Mouse (Mus musculus) spleen, postnatal 0 days (tissue): ENCODE data around the gene Ms4a4b. TPM values are rescaled to one million over a fixed set of nuclear protein-coding genes. Genes with fewer than 3 reads are reported as not detected.

Experiments
- polyA plus RNA-seq: library from polyadenylated mRNA; unstranded; fragments of >200 nt; fragmentation: Nextera tagmentation; extraction: Ambion mirVana; gene quantifications from 2 replicates; pipeline ENCODE4 v1.2.1, GENCODE M21; 2015

Gene Ms4a4b
- 7.8 and 15.8 TPM in 2 replicates for polyA plus RNA-seq

DNA sequence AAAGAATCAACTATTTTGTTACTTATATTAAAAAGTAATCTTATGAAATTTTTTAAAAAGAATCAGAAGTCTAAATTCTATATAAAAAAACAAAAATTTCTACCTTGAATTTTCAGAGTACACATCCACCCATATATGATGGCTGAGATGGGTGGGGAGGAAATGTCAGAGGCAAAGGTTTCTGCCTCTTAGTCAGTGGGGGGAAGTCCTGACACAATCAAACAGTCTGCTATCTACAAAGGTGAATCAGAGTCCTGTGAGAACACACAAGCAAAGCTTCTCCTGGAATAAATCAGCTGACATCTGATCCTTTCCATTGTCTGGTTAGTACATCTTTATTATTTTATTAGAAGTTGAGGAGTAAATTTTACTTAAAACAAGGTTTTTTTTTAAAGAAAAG lies at the start of gene Ms4a4b:
Ms4a4b (plus strand) TSS at position 216 of the 400 bp plus-strand sequence.

DNA sequence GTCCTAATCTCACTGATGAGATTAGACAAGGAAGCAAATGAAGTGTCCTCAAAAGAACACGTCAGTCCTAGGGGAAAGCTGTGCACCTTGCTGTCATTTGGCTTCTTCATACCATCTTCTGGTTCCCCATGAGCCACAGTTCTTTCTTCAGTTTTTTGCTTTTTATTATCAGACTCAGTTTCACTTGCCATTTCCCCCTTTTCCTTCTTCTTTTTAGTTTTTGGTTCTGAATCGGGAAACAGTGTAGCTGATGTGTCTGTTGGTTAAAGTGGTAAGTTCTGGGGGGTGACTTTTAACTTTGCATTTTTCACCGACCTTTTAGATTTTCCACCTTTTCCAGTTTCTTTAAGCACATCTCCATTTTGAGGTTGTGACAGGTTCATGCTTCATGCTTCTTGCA lies 38.8 kb upstream of the Ms4a4b start, which contains the start of gene Ms4a4c:
Ms4a4c (plus strand) TSS at position 244 of the 400 bp plus-strand sequence.

DNA sequence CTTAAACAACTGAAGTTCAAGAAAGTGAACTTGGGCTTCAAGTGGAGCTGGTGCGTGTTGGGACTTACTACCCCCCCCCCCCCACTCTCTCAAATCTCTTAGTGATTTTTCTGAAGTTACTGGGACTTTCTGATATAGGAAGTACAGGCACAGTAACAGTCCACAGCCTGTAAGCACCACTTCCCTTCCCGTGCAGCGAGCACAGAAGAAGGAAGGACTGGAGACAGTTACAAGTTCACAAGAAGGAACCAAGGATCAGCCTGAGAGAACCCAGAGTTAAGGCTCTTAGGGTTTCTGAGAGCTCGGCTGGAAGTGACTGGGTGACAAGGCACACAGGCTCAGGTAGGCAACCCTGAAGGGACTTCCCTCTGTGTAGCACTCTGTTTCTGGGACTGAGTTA lies 25.9 kb downstream of the Ms4a4b start, which contains the start of gene Ms4a6c:
Ms4a6c (plus strand) TSS at position 152 of the 400 bp plus-strand sequence.

DNA sequence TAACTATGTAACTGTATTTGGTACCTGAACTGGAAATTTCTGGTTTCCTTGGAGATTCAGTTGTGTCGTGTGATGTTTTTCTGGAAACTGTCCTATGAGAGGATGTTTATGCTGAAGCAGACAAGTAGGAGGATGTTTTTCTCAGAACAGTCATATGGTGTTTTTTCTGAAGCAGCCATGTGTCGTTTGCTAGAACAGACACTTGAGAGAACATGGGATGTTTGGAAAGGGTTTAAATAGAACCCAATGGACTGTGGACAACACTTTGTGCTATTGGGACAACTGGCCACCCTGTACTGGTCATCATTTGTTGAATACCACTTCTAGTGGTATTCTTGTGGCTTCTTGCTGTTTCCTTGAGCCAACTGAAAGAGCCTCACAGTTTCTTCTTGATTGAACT lies 42.4 kb downstream of the Ms4a4b start, which contains the start of gene Gm8369:
Gm8369 (plus strand) TSS at position 193 of the 400 bp plus-strand sequence.

DNA sequence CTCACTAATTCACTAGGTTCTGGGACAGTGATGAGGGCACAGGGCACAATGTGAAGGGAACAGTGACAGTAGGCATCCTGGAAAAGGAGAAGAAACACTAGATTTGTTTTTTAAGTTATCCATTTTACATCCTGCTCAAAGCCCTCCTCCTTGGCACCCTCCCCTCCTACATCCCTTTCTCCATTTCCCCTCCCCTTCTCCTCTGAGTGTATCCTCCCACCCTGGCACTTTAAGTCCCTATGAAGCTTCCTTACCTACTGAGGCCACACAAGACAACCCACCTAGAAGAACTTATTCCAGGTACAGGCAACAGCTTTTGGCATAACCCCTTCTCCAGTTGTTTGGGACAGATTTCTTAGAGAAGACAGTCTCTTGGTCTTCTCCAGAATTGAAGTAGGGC lies 72.9 kb downstream of the Ms4a4b start, which contains the start of gene Ms4a6b:
Ms4a6b (plus strand) TSS at position 267 of the 400 bp plus-strand sequence.

Other genes starting within 250 kb of the Ms4a4b start
- not detected in 2 replicates for gene Ms4a13, start 246.8 kb upstream of the Ms4a4b start, polyA plus RNA-seq
- gene Ms4a12, start 211.1 kb upstream of the Ms4a4b start, polyA plus RNA-seq = not detected in 2 replicates
- 10.4 and 15.5 TPM in 2 replicates for gene Ms4a1, start 177.3 kb upstream of the Ms4a4b start, polyA plus RNA-seq
- not detected in 2 replicates for gene Ms4a5, start 159.7 kb upstream of the Ms4a4b start, polyA plus RNA-seq
- 0.13 and 0.17 TPM in 2 replicates for gene Ms4a14, start 129.1 kb upstream of the Ms4a4b start, polyA plus RNA-seq
- 4.8 and 8.6 TPM in 2 replicates for gene Ms4a7, start 107.4 kb upstream of the Ms4a4b start, polyA plus RNA-seq
- gene Ms4a4a, start 68.0 kb upstream of the Ms4a4b start, polyA plus RNA-seq = 10.1 and 15.8 TPM in 2 replicates
- gene Ms4a4c, start 38.8 kb upstream of the Ms4a4b start, polyA plus RNA-seq = 4.9 and 6.1 TPM in 2 replicates
- 19.5 and 30.6 TPM in 2 replicates for gene Ms4a6c, start 25.8 kb downstream of the Ms4a4b start, polyA plus RNA-seq
- 2.3 and 3.2 TPM in 2 replicates for gene Gm8369, start 42.4 kb downstream of the Ms4a4b start, polyA plus RNA-seq
- 5.4 and 10.0 TPM in 2 replicates for gene Ms4a6b, start 73.0 kb downstream of the Ms4a4b start, polyA plus RNA-seq
- gene Ms4a4d, start 93.2 kb downstream of the Ms4a4b start, polyA plus RNA-seq = 4.6 and 6.3 TPM in 2 replicates
- 7.3 and 9.4 TPM in 2 replicates for gene Ms4a6d, start 161.3 kb downstream of the Ms4a4b start, polyA plus RNA-seq
- gene Ms4a2, start 180.2 kb downstream of the Ms4a4b start, polyA plus RNA-seq = 3.8 and 6.4 TPM in 2 replicates
- 55.4 and 73.6 TPM in 2 replicates for gene Ms4a3, start 197.3 kb downstream of the Ms4a4b start, polyA plus RNA-seq
- 0.32 and 0.40 TPM in 2 replicates for gene Oosp2, start 217.0 kb downstream of the Ms4a4b start, polyA plus RNA-seq
- gene Oosp1, start 247.6 kb downstream of the Ms4a4b start, polyA plus RNA-seq = 0.35 TPM in 1 of 2 replicates, not detected in the other